Mouse (Mus musculus): ENCODE data around the gene Rgl2. TPM values are rescaled to one million over a fixed set of nuclear protein-coding genes. Genes with fewer than 3 reads are reported as not detected.
A peak's percentile ranks its signal among the peaks of the same experiment; 100 is the strongest.

Gene Rgl2
- polyA plus RNA-seq, 1 experiment from 2014 or later = 28.2 TPM

- Histone ChIP-seq H3K27me3 (ENCODE audit: control insufficient read depth, insufficient read depth, low read length) (no peaks in the 10 kb centered on the region), H3K36me3 (ENCODE audit: control insufficient read depth, insufficient read depth, low read length) (peaks cover 15% of the 10 kb centered on the region), H3K4me1 (ENCODE audit: control insufficient read depth, insufficient read depth, low read length) (peaks cover 12% of the 10 kb centered on the region; the same call in 1 of the 2 replicates), H3K4me2 (replicated peaks; ENCODE audit: low read depth, low read length) (peak overlapping the region; percentile 98), H3K4me3 (ENCODE audit: low read length) (peak overlapping the region; percentile 62; the same call in 1 of the 2 replicates), H3K9me3 (ENCODE audit: control insufficient read depth, low read length) (no peaks in the 10 kb centered on the region), H3K9ac (ENCODE audit: low read depth, low read length) (peak overlapping the region; percentile 72; the same call in 1 of the 2 replicates), H3K27ac (ENCODE audit: low read depth, low read length) (no peak overlapping the region)
- 65% methylated on average over 37 of the region's 37 CpGs for WGBS
- no peak for ATAC-seq (ENCODE audit: low FRiP score, low TSS enrichment)
Measured at GRCm38 (mm10) chr17:33918293-33919203, 10.8 kb upstream of the Rgl2 start.

GRCm38 (mm10) chr17:33919351-33920281 is 9.7 kb upstream of the Rgl2 start:
- peaks cover 5% of the 10 kb centered on the region; the same call in 1 of the 2 replicates for H3K36me3 ChIP-seq (ENCODE audit: control insufficient read depth, insufficient read depth, low read length)
- no peaks in the 10 kb centered on the region for H3K27me3 ChIP-seq (ENCODE audit: control insufficient read depth, insufficient read depth, low read length)
- WGBS = under 1% methylated on average over 46 of the region's 52 CpGs
- peak overlapping the region; percentile 98 for H3K4me2 ChIP-seq (replicated peaks; ENCODE audit: low read depth, low read length)
- peak overlapping the region; percentile 62 for H3K4me3 ChIP-seq (ENCODE audit: low read length)
- H3K4me1 ChIP-seq (ENCODE audit: control insufficient read depth, insufficient read depth, low read length) = peaks cover 12% of the 10 kb centered on the region; the same call in 1 of the 2 replicates
- peak overlapping the region; percentile 72 for H3K9ac ChIP-seq (ENCODE audit: low read depth, low read length)
- H3K9me3 ChIP-seq (ENCODE audit: control insufficient read depth, low read length) = no peaks in the 10 kb centered on the region
- 0 out of 2 replicates have a peak, but pooled peaks have one; percentile 1 for ATAC-seq (ENCODE audit: low FRiP score, low TSS enrichment)
- peak overlapping the region; percentile 33 for H3K27ac ChIP-seq (ENCODE audit: low read depth, low read length)

- Histone ChIP-seq H3K27ac (ENCODE audit: low read depth, low read length) (peak overlapping the region; percentile 33), H3K27me3 (ENCODE audit: control insufficient read depth, insufficient read depth, low read length) (no peaks in the 10 kb centered on the region), H3K9me3 (ENCODE audit: control insufficient read depth, low read length) (no peaks in the 10 kb centered on the region), H3K4me1 (ENCODE audit: control insufficient read depth, insufficient read depth, low read length) (peaks cover 9% of the 10 kb centered on the region; the same call in 1 of the 2 replicates), H3K36me3 (ENCODE audit: control insufficient read depth, insufficient read depth, low read length) (no peaks in the 10 kb centered on the region; the same call in 1 of the 2 replicates), H3K9ac (ENCODE audit: low read depth, low read length) (peak overlapping the region; percentile 72), H3K4me2 (replicated peaks; ENCODE audit: low read depth, low read length) (peak overlapping the region; percentile 98), H3K4me3 (ENCODE audit: low read length) (peak overlapping the region; percentile 62)
- peak; percentile 64 for ATAC-seq (ENCODE audit: low FRiP score, low TSS enrichment)
- WGBS = under 1% methylated on average over 36 of the region's 36 CpGs
Measured at GRCm38 (mm10) chr17:33920282-33921097, 8.9 kb upstream of the Rgl2 start.

GRCm38 (mm10) chr17:33921361-33921760 is 8.0 kb upstream of the Rgl2 start:
- Histone ChIP-seq H3K4me2 (replicated peaks; ENCODE audit: low read depth, low read length) (no peak overlapping the region), H3K4me1 (ENCODE audit: control insufficient read depth, insufficient read depth, low read length) (peaks cover 9% of the 10 kb centered on the region; the same call in 1 of the 2 replicates), H3K27me3 (ENCODE audit: control insufficient read depth, insufficient read depth, low read length) (no peaks in the 10 kb centered on the region), H3K9ac (ENCODE audit: low read depth, low read length) (no peak overlapping the region), H3K36me3 (ENCODE audit: control insufficient read depth, insufficient read depth, low read length) (no peaks in the 10 kb centered on the region; the same call in 1 of the 2 replicates), H3K4me3 (ENCODE audit: low read length) (no peak overlapping the region), H3K9me3 (ENCODE audit: control insufficient read depth, low read length) (no peaks in the 10 kb centered on the region), H3K27ac (ENCODE audit: low read depth, low read length) (no peak overlapping the region)
- WGBS = 86% methylated on average over 7 of the region's 7 CpGs
- ATAC-seq (ENCODE audit: low FRiP score, low TSS enrichment) = no peak

GRCm38 (mm10) chr17:33924577-33925283 is 4.6 kb upstream of the Rgl2 start:
- H3K36me3 ChIP-seq (ENCODE audit: control insufficient read depth, insufficient read depth, low read length) = peaks cover 5% of the 10 kb centered on the region; the same call in 1 of the 2 replicates
- H3K4me1 ChIP-seq (ENCODE audit: control insufficient read depth, insufficient read depth, low read length) = peaks cover 5% of the 10 kb centered on the region; the same call in 1 of the 2 replicates
- no peak overlapping the region for H3K4me2 ChIP-seq (replicated peaks; ENCODE audit: low read depth, low read length)
- no peak for ATAC-seq (ENCODE audit: low FRiP score, low TSS enrichment)
- 81% methylated on average over 10 of the region's 10 CpGs for WGBS
- H3K4me3 ChIP-seq (ENCODE audit: low read length) = no peak overlapping the region
- H3K27ac ChIP-seq (ENCODE audit: low read depth, low read length) = no peak overlapping the region
- H3K27me3 ChIP-seq (ENCODE audit: control insufficient read depth, insufficient read depth, low read length) = no peaks in the 10 kb centered on the region
- no peak overlapping the region for H3K9ac ChIP-seq (ENCODE audit: low read depth, low read length)
- no peaks in the 10 kb centered on the region for H3K9me3 ChIP-seq (ENCODE audit: control insufficient read depth, low read length)

- no peaks in the 10 kb centered on the region for H3K27me3 ChIP-seq (ENCODE audit: control insufficient read depth, insufficient read depth, low read length)
- H3K4me2 ChIP-seq (replicated peaks; ENCODE audit: low read depth, low read length) = no peak overlapping the region
- H3K9me3 ChIP-seq (ENCODE audit: control insufficient read depth, low read length) = no peaks in the 10 kb centered on the region
- ATAC-seq (ENCODE audit: low FRiP score, low TSS enrichment) = no peak
- H3K4me3 ChIP-seq (ENCODE audit: low read length) = no peak overlapping the region
- H3K36me3 ChIP-seq (ENCODE audit: control insufficient read depth, insufficient read depth, low read length) = peaks cover 5% of the 10 kb centered on the region; the same call in 1 of the 2 replicates
- H3K4me1 ChIP-seq (ENCODE audit: control insufficient read depth, insufficient read depth, low read length) = peaks cover 5% of the 10 kb centered on the region; the same call in 1 of the 2 replicates
- H3K9ac ChIP-seq (ENCODE audit: low read depth, low read length) = no peak overlapping the region
- WGBS = 86% methylated on average over 21 of the region's 21 CpGs
- H3K27ac ChIP-seq (ENCODE audit: low read depth, low read length) = no peak overlapping the region
Measured at GRCm38 (mm10) chr17:33925406-33926116, 3.8 kb upstream of the Rgl2 start.

- no peaks in the 10 kb centered on the region for H3K9me3 ChIP-seq (ENCODE audit: control insufficient read depth, low read length)
- H3K4me2 ChIP-seq (replicated peaks; ENCODE audit: low read depth, low read length) = no peak overlapping the region
- no peak for ATAC-seq (ENCODE audit: low FRiP score, low TSS enrichment)
- peaks cover 12% of the 10 kb centered on the region; the same call in 1 of the 2 replicates for H3K4me1 ChIP-seq (ENCODE audit: control insufficient read depth, insufficient read depth, low read length)
- WGBS = 74% methylated on average over 17 of the region's 17 CpGs
- H3K9ac ChIP-seq (ENCODE audit: low read depth, low read length) = no peak overlapping the region
- H3K27ac ChIP-seq (ENCODE audit: low read depth, low read length) = no peak overlapping the region
- H3K36me3 ChIP-seq (ENCODE audit: control insufficient read depth, insufficient read depth, low read length) = peaks cover 5% of the 10 kb centered on the region; the same call in 1 of the 2 replicates
- no peak overlapping the region for H3K4me3 ChIP-seq (ENCODE audit: low read length)
- no peaks in the 10 kb centered on the region for H3K27me3 ChIP-seq (ENCODE audit: control insufficient read depth, insufficient read depth, low read length)
Measured at GRCm38 (mm10) chr17:33926207-33926932, 3.0 kb upstream of the Rgl2 start.
